Mouse (Mus musculus): ENCODE results near the gene Mnat1.

- TF ChIP-seq CTCF (IDR thresholded peaks at IDR 0.05; ENCODE audit: control insufficient read depth, insufficient read depth, low read length) (no peak), POLR2A (IDR thresholded peaks at IDR 0.05; ENCODE audit: borderline replicate concordance, control insufficient read depth, low read depth, low read length) (no peak)
Observed at GRCm38 (mm10) chr12:73110431-73111111, 12.9 kb upstream of the Mnat1 start.

Data from bone marrow, adult 2 months (tissue).